Mouse (Mus musculus) neural tube, embryonic 14.5 days (tissue): ENCODE measurements at regions not wholly inside any gene's neighbourhood (a gene's known extent, or its start where the extent isn't known, plus 50 kb on each side); places are given as distances from the start of the nearest gene placed in this dataset.

Source experiments
- ATAC-seq: fragments of 200-750 bp; cut with Nextera tagmentation; 2 replicates; pipeline ENCODE4 v1.8.0; 2017; ENCODE audit warnings: low read depth, mild to moderate bottlenecking, moderate TSS enrichment, moderate library complexity
- H3K27ac ChIP-seq: fragments of 300-500 bp; sonication (generic); 2 replicates; pipeline ENCODE4 v1.5.1; 2014; ENCODE audit warnings: low read depth, mild to moderate bottlenecking, control low read depth, low read length, moderate library complexity, mixed read lengths
- H3K27me3 ChIP-seq: fragments of 300-500 bp; sonication (generic); 2 replicates; pipeline ENCODE4 v1.6.1; 2014; ENCODE audit warnings: low read length; ENCODE audit not compliant: control insufficient read depth, insufficient read depth
- H3K36me3 ChIP-seq: fragments of 300-500 bp; sonication (generic); 2 replicates; pipeline ENCODE4 v1.6.1; 2014; ENCODE audit warnings: low read length, mixed read lengths; ENCODE audit not compliant: control insufficient read depth, insufficient read depth
- H3K4me1 ChIP-seq: fragments of 300-500 bp; sonication (generic); 2 replicates; pipeline ENCODE4 v1.6.1; 2014; ENCODE audit warnings: low read length; ENCODE audit not compliant: control insufficient read depth, insufficient read depth
- H3K4me2 ChIP-seq: fragments of 300-500 bp; sonication (generic); 2 replicates; pipeline ENCODE4 v1.6.1; 2014; ENCODE audit warnings: mild to moderate bottlenecking, low read depth, low read length, control low read depth
- H3K4me3 ChIP-seq: fragments of 300-500 bp; sonication (generic); 2 replicates; pipeline ENCODE4 v1.5.1; 2014; ENCODE audit warnings: low read depth, low read length, control low read depth, mixed read lengths
- H3K9ac ChIP-seq: fragments of 300-500 bp; sonication (generic); replicated peaks from 2 replicates; pipeline ENCODE4 v1.6.1; 2014; ENCODE audit warnings: low read depth, mild to moderate bottlenecking, control low read depth, low read length, mixed read lengths
- H3K9me3 ChIP-seq: fragments of 300-500 bp; sonication (generic); 2 replicates; pipeline ENCODE4 v1.6.1; 2016; ENCODE audit warnings: low read length; ENCODE audit not compliant: control insufficient read depth
- WGBS: fragments of 180-500 bp; shearing (Covaris S2); extraction: QIAGEN DNeasy Blood & Tissue Kit; methylation state at CpG from one replicate; pipeline ENCODE4 v1.1.7; 2014; 5-methylcytosine and 5-hydroxymethylcytosine counted together

GRCm38 (mm10) chr1:169439621-169440020 is 91.6 kb downstream of the Nuf2 start:
- Histone ChIP-seq H3K27ac (no peak overlapping the region), H3K9ac (no peak overlapping the region), H3K27me3 (no peaks in the 10 kb centered on the region), H3K4me1 (no peaks in the 10 kb centered on the region), H3K4me3 (no peak overlapping the region), H3K4me2 (no peak overlapping the region), H3K36me3 (no peaks in the 10 kb centered on the region), H3K9me3 (no peaks in the 10 kb centered on the region)
- WGBS = 56% methylated on average over 2 of the region's 2 CpGs
- ATAC-seq = no peak

GRCm38 (mm10) chr1:169438006-169438405 is 93.3 kb downstream of the Nuf2 start:
- Histone ChIP-seq H3K36me3 (no peaks in the 10 kb centered on the region), H3K27ac (no peak overlapping the region), H3K4me3 (no peak overlapping the region), H3K4me2 (no peak overlapping the region), H3K9ac (no peak overlapping the region), H3K4me1 (no peaks in the 10 kb centered on the region), H3K9me3 (no peaks in the 10 kb centered on the region), H3K27me3 (no peaks in the 10 kb centered on the region)
- 58% methylated on average over 3 of the region's 3 CpGs for WGBS
- ATAC-seq = no peak

- Histone ChIP-seq H3K27me3 (no peaks in the 10 kb centered on the region), H3K4me2 (no peak overlapping the region), H3K4me3 (no peak overlapping the region), H3K36me3 (no peaks in the 10 kb centered on the region), H3K9me3 (no peaks in the 10 kb centered on the region), H3K4me1 (no peaks in the 10 kb centered on the region), H3K27ac (no peak overlapping the region), H3K9ac (no peak overlapping the region)
- WGBS = 75% methylated on average over 3 of the region's 3 CpGs
- no peak for ATAC-seq
Observed at GRCm38 (mm10) chr1:169422408-169422807, 108.9 kb downstream of the Nuf2 start.

- H3K27me3 ChIP-seq = no peaks in the 10 kb centered on the region
- H3K4me1 ChIP-seq = no peaks in the 10 kb centered on the region
- 39% methylated on average over 1 of the region's 1 CpGs for WGBS
- no peaks in the 10 kb centered on the region for H3K9me3 ChIP-seq
- H3K36me3 ChIP-seq = no peaks in the 10 kb centered on the region
- H3K27ac ChIP-seq = no peak overlapping the region
- H3K9ac ChIP-seq = no peak overlapping the region
- no peak for ATAC-seq
- H3K4me3 ChIP-seq = no peak overlapping the region
- H3K4me2 ChIP-seq = no peak overlapping the region
Observed at GRCm38 (mm10) chr1:169421671-169422070, 109.6 kb downstream of the Nuf2 start.

- H3K9ac ChIP-seq = no peak overlapping the region
- no peak for ATAC-seq
- no peak overlapping the region for H3K27ac ChIP-seq
- no peaks in the 10 kb centered on the region for H3K36me3 ChIP-seq
- no peak overlapping the region for H3K4me2 ChIP-seq
- 85% methylated on average over 4 of the region's 4 CpGs for WGBS
- H3K9me3 ChIP-seq = no peaks in the 10 kb centered on the region
- no peak overlapping the region for H3K4me3 ChIP-seq
- no peaks in the 10 kb centered on the region for H3K4me1 ChIP-seq
- no peaks in the 10 kb centered on the region for H3K27me3 ChIP-seq
Observed at GRCm38 (mm10) chr1:169418665-169419045, 112.6 kb downstream of the Nuf2 start.

GRCm38 (mm10) chr1:169417979-169418664 is 113.1 kb downstream of the Nuf2 start:
- H3K9ac ChIP-seq = no peak overlapping the region
- H3K4me2 ChIP-seq = no peak overlapping the region
- ATAC-seq = no peak
- H3K36me3 ChIP-seq = no peaks in the 10 kb centered on the region
- H3K27ac ChIP-seq = no peak overlapping the region
- 75% methylated on average over 10 of the region's 10 CpGs for WGBS
- no peaks in the 10 kb centered on the region for H3K4me1 ChIP-seq
- no peaks in the 10 kb centered on the region for H3K27me3 ChIP-seq
- no peak overlapping the region for H3K4me3 ChIP-seq
- H3K9me3 ChIP-seq = no peaks in the 10 kb centered on the region

- Histone ChIP-seq H3K9me3 (no peaks in the 10 kb centered on the region), H3K36me3 (no peaks in the 10 kb centered on the region), H3K27me3 (no peaks in the 10 kb centered on the region), H3K4me1 (no peaks in the 10 kb centered on the region), H3K27ac (no peak overlapping the region), H3K4me2 (no peak overlapping the region), H3K4me3 (no peak overlapping the region), H3K9ac (no peak overlapping the region)
- WGBS = 92% methylated on average over 1 of the region's 1 CpGs
- no peak for ATAC-seq
Observed at GRCm38 (mm10) chr1:169416701-169417100, 114.6 kb downstream of the Nuf2 start.

GRCm38 (mm10) chr1:169408120-169408519 is 123.1 kb downstream of the Nuf2 start:
- H3K9me3 ChIP-seq = no peaks in the 10 kb centered on the region
- no peak overlapping the region for H3K9ac ChIP-seq
- no peak overlapping the region for H3K4me3 ChIP-seq
- no peaks in the 10 kb centered on the region for H3K27me3 ChIP-seq
- no peak overlapping the region for H3K4me2 ChIP-seq
- no peaks in the 10 kb centered on the region for H3K4me1 ChIP-seq
- no peak overlapping the region for H3K27ac ChIP-seq
- ATAC-seq = no peak
- 76% methylated on average over 2 of the region's 2 CpGs for WGBS
- H3K36me3 ChIP-seq = no peaks in the 10 kb centered on the region

GRCm38 (mm10) chr1:169400841-169401240 is 130.4 kb downstream of the Nuf2 start:
- ATAC-seq = no peak
- no peaks in the 10 kb centered on the region for H3K27me3 ChIP-seq

More at GRCm38 (mm10) chr1:169400841-169401240, 130.4 kb downstream of the Nuf2 start:
- Histone ChIP-seq H3K4me3 (no peak overlapping the region), H3K4me2 (no peak overlapping the region), H3K9ac (no peak overlapping the region), H3K36me3 (no peaks in the 10 kb centered on the region), H3K27ac (no peak overlapping the region), H3K9me3 (no peaks in the 10 kb centered on the region), H3K4me1 (no peaks in the 10 kb centered on the region)
- WGBS = 76% methylated on average over 6 of the region's 6 CpGs
